Mouse (Mus musculus) liver, embryonic 11.5 days (tissue): ENCODE measurements around the gene Nmrk1. TPM values are rescaled to one million over a fixed set of nuclear protein-coding genes. Genes with fewer than 3 reads are reported as not detected.

Source experiments
- ATAC-seq: fragments of 200-750 bp; cut with Nextera tagmentation; replicated peaks from 2 replicates; pipeline ENCODE4 v1.8.0; 2017; ENCODE audit warnings: moderate number of reproducible peaks, mild to moderate bottlenecking, moderate TSS enrichment, moderate library complexity; ENCODE audit not compliant: low FRiP score
- DNase-seq: peaks from one replicate; pipeline ENCODE4 v3.0.0-alpha.2; 2017; ENCODE audit warnings: low spot score
- H3K27ac ChIP-seq: fragments of 300-500 bp; sonication (generic); 2 replicates; pipeline ENCODE4 v1.5.1; 2014; ENCODE audit warnings: mild to moderate bottlenecking, low read depth, low read length, control low read depth
- H3K27me3 ChIP-seq: fragments of 300-500 bp; sonication (generic); replicated peaks from 2 replicates; pipeline ENCODE4 v1.6.1; 2014; ENCODE audit warnings: low read length, mixed read lengths; ENCODE audit not compliant: control insufficient read depth, insufficient read depth
- H3K36me3 ChIP-seq: fragments of 300-500 bp; sonication (generic); 2 replicates; pipeline ENCODE4 v1.6.1; 2014; ENCODE audit warnings: mild to moderate bottlenecking, low read length, moderate library complexity, mixed read lengths; ENCODE audit not compliant: control insufficient read depth, insufficient read depth
- H3K4me1 ChIP-seq: fragments of 300-500 bp; sonication (generic); replicated peaks from 2 replicates; pipeline ENCODE4 v1.6.1; 2014; ENCODE audit warnings: low read length, mixed read lengths; ENCODE audit not compliant: control insufficient read depth, insufficient read depth
- H3K4me2 ChIP-seq: fragments of 300-500 bp; sonication (generic); 2 replicates; pipeline ENCODE4 v1.6.1; 2014; ENCODE audit warnings: mild to moderate bottlenecking, control low read depth, moderate library complexity
- H3K4me3 ChIP-seq: fragments of 300-500 bp; sonication (generic); 2 replicates; pipeline ENCODE4 v1.5.1; 2014; ENCODE audit warnings: low read depth, low read length, control low read depth
- H3K9ac ChIP-seq: fragments of 300-500 bp; sonication (generic); 2 replicates; pipeline ENCODE4 v1.6.1; 2014; ENCODE audit warnings: low read depth, low read length, control low read depth
- H3K9me3 ChIP-seq: fragments of 300-500 bp; sonication (generic); 2 replicates; pipeline ENCODE4 v1.6.1; 2016; ENCODE audit warnings: low read length, inconsistent platforms, mixed read lengths; ENCODE audit not compliant: control insufficient read depth
- WGBS: fragments of 180-500 bp; shearing (Covaris S2); extraction: QIAGEN DNeasy Blood & Tissue Kit; methylation state at CpG from one replicate; pipeline ENCODE4 v1.1.7; 2014; 5-methylcytosine and 5-hydroxymethylcytosine counted together
- polyA plus RNA-seq: library from polyadenylated mRNA; unstranded; fragments of >200 nt; fragmentation: Nextera tagmentation; extraction: Ambion mirVana; gene quantifications from 2 replicates; pipeline ENCODE4 v1.2.1, GENCODE M21; 2014

Nmrk1 gene
- polyA plus RNA-seq, 1 experiment from 2014 or later, result 12.4 TPM

- ATAC-seq (no peak), DNase-seq (no peak)
- no peaks in the 10 kb centered on the region for H3K36me3 ChIP-seq
- 60% methylated on average over 2 of the region's 2 CpGs for WGBS
- no peak overlapping the region for H3K4me3 ChIP-seq
- H3K9ac ChIP-seq, result no peak overlapping the region
- no peaks in the 10 kb centered on the region for H3K27me3 ChIP-seq
- no peak overlapping the region for H3K27ac ChIP-seq
- H3K4me1 ChIP-seq, result no peaks in the 10 kb centered on the region
- no peaks in the 10 kb centered on the region for H3K9me3 ChIP-seq
- H3K4me2 ChIP-seq, result no peak overlapping the region
Observed at GRCm38 (mm10) chr19:18623894-18624293, 7.9 kb upstream of the Nmrk1 start.

GRCm38 (mm10) chr19:18629589-18629988, 2.2 kb upstream of the Nmrk1 start:
- no peak for ATAC-seq
- H3K9ac ChIP-seq, result no peak overlapping the region
- H3K4me2 ChIP-seq, result peak overlapping the region; percentile 80; the same call in 1 of the 2 replicates
- no peak overlapping the region for H3K4me3 ChIP-seq
- no peaks in the 10 kb centered on the region for H3K9me3 ChIP-seq
- 100% methylated on average over 1 of the region's 1 CpGs for WGBS
- DNase-seq, result no peak
- no peak overlapping the region for H3K27ac ChIP-seq
- no peaks in the 10 kb centered on the region for H3K27me3 ChIP-seq
- no peaks in the 10 kb centered on the region for H3K36me3 ChIP-seq
- peaks cover 14% of the 10 kb centered on the region for H3K4me1 ChIP-seq

- ATAC-seq (no peak), DNase-seq (no peak)
- Histone ChIP-seq H3K27me3 (no peaks in the 10 kb centered on the region), H3K9me3 (no peaks in the 10 kb centered on the region), H3K36me3 (no peaks in the 10 kb centered on the region), H3K27ac (no peak overlapping the region), H3K4me3 (peak overlapping the region; percentile 84), H3K4me2 (peak overlapping the region; percentile 80), H3K4me1 (peaks cover 14% of the 10 kb centered on the region), H3K9ac (peak overlapping the region; percentile 20; the same call in 1 of the 2 replicates)
- WGBS, result 14% methylated on average over 17 of the region's 17 CpGs
Observed at GRCm38 (mm10) chr19:18630221-18631119, 1.3 kb upstream of the Nmrk1 start.

GRCm38 (mm10) chr19:18631161-18631643, 548 bp upstream of the Nmrk1 start:
- Histone ChIP-seq H3K4me2 (peak overlapping the region; percentile 80), H3K9me3 (no peaks in the 10 kb centered on the region), H3K27me3 (no peaks in the 10 kb centered on the region), H3K4me1 (peaks cover 14% of the 10 kb centered on the region), H3K36me3 (no peaks in the 10 kb centered on the region), H3K27ac (peak overlapping the region; percentile 74), H3K9ac (peak overlapping the region; percentile 75), H3K4me3 (peak overlapping the region; percentile 84)
- under 1% methylated on average over 40 of the region's 40 CpGs for WGBS
- ATAC-seq (peak; percentile 66), DNase-seq (peak; percentile 76)

DNA sequence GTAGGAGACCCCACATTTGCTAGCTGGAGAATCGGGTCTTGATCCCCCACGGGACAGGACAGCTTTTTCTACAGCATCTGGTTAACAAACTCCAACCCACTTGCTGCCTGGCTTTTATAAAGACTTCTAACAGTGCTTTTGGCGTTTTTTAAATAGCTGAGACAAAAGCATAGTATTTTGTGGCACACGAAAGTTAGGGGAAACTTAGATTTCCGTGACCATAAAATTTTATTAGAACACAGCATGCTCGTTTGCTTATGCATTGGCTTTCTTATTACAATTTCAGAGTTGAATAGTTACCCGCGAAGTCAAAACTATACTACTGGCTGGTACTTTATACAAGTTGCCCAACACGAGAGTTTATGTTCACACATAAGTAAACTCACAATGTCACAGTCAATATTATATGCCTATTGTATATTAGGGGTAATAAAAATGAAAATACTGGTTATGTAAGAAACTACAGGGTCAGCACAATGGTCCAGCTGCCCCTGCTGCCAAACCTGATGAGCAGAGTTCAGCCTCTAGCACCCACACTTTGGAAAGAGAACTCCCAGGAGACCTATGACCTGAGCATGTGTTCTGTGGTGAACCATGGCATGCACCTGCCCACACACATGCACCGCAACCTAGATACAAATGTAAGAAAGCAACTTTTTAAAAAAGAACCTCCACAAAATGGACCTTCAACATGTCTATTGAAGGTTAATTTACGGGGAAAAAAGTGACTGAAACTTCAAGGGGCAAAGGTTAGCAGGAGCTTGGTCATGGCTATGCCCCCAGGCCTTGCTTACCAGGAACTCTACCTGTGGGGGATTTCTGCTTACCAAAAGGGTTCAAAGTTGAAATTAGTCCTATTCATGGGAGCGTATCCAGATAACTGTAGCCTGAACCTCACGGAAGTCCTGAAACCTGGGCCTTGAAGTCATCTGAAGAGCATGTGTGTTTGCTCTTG, 758 bp downstream of the Nmrk1 start:
- H3K27ac ChIP-seq, result 0 out of 2 replicates have a peak overlapping the region, but pooled peaks have one; percentile 74
- H3K27me3 ChIP-seq, result no peaks in the 10 kb centered on the region
- H3K4me2 ChIP-seq, result peak overlapping the region; percentile 80
- peak overlapping the region; percentile 68 for H3K9ac ChIP-seq
- H3K4me3 ChIP-seq, result peak overlapping the region; percentile 84
- no peak for ATAC-seq
- WGBS, result 58% methylated on average over 13 of the region's 13 CpGs
- peaks cover 14% of the 10 kb centered on the region for H3K4me1 ChIP-seq
- no peaks in the 10 kb centered on the region for H3K36me3 ChIP-seq
- no peaks in the 10 kb centered on the region for H3K9me3 ChIP-seq
- no peak for DNase-seq

DNA sequence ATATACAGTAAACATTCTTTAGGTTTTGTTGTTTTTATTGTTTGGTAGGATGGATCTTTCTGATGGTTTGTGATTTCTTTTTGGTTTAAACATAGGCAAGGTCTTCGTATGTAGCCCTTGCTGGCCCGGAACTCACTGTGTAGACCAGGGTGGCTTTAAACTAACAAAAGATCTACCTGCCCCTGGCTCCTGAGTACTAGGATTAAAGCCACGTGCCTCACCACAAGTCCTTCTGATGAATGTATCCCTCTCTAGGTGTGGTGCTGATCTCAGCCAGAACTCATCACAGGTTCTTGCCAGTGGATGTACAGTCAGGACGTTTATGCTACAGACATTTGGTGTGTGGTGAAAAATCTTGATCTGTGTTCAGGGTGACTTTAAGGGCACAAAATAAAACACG, 6.2 kb downstream of the Nmrk1 start:
- no peaks in the 10 kb centered on the region; the same call in 1 of the 2 replicates for H3K4me1 ChIP-seq
- no peak overlapping the region for H3K4me3 ChIP-seq
- DNase-seq (no peak), ATAC-seq (no peak)
- H3K9ac ChIP-seq, result no peak overlapping the region
- no peak overlapping the region for H3K27ac ChIP-seq
- H3K9me3 ChIP-seq, result no peaks in the 10 kb centered on the region
- no peaks in the 10 kb centered on the region for H3K36me3 ChIP-seq
- WGBS, result 82% methylated on average over 5 of the region's 5 CpGs
- no peak overlapping the region for H3K4me2 ChIP-seq
- H3K27me3 ChIP-seq, result no peaks in the 10 kb centered on the region

DNA sequence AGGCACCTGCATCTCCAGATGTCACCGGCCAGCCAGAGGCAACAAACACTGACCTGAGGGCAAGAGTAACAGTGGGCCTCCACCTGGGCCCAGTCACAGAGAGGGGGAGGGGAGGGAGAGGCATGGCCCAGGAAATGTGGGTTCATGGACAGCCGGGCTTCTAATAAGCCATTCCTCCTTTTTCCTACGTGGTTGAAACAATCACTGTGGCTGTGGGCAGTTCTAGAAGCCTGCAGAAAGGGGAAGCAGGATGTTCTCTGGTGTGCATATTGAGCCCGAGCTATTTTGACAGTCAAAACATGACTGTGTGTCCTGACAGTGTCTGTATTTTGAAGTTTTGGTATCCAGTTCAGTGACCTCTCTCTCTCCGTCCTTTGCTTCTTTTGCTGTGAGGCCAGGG, 7.2 kb downstream of the Nmrk1 start:
- no peak for ATAC-seq
- 40% methylated on average over 5 of the region's 5 CpGs for WGBS

GRCm38 (mm10) chr19:18639552-18639951, 7.8 kb downstream of the Nmrk1 start:
- H3K36me3 ChIP-seq, result no peaks in the 10 kb centered on the region
- 27% methylated on average over 2 of the region's 2 CpGs for WGBS
- H3K4me3 ChIP-seq, result no peak overlapping the region
- no peak for ATAC-seq
- H3K9ac ChIP-seq, result no peak overlapping the region
- H3K27me3 ChIP-seq, result no peaks in the 10 kb centered on the region
- no peak for DNase-seq
- no peak overlapping the region for H3K27ac ChIP-seq
- no peak overlapping the region for H3K4me2 ChIP-seq
- no peaks in the 10 kb centered on the region for H3K9me3 ChIP-seq
- H3K4me1 ChIP-seq, result peaks cover 11% of the 10 kb centered on the region

More for the DNA sequence above, 7.2 kb downstream of the Nmrk1 start:
- H3K36me3 ChIP-seq, result no peaks in the 10 kb centered on the region
- H3K4me3 ChIP-seq, result no peak overlapping the region
- no peak for DNase-seq
- H3K4me2 ChIP-seq, result no peak overlapping the region
- no peaks in the 10 kb centered on the region for H3K9me3 ChIP-seq
- H3K9ac ChIP-seq, result no peak overlapping the region
- no peak overlapping the region for H3K27ac ChIP-seq
- peaks cover 7% of the 10 kb centered on the region for H3K4me1 ChIP-seq
- H3K27me3 ChIP-seq, result no peaks in the 10 kb centered on the region
